In the genomic region with DNA sequence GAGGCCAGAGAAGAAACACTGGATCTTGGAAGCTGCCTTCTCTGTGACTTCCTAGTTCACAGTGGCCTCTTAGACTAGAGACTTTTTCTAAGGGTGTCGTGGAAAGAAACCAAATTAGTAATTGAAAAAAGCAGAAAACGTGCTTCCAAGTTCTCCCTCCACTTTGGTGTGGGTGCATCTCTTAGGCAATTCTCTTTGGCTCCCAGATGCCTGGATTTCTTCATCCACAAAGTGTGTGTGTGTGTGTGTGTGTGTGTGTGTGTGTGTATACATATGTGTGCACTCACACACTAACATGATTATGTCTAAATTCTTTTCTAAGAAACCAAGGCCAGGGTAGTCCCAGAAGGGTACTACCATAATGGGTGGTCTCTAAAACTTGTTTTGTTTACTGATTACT, we compare ENCODE assay signal across 8 mouse cellular contexts. TPM values are rescaled to one million over a fixed set of nuclear protein-coding genes. Genes with fewer than 3 reads are reported as not detected.
A peak's percentile ranks its signal among the peaks of the same experiment; 100 is the strongest.
DNase-seq lines count a peak whose midpoint lies in the region; ATAC-seq and TF ChIP-seq lines count a peak whose summit lies in the region.

No protein-coding gene starts in this region.

- no peak for TF ChIP-seq CTCF in liver, postnatal 0 days (IDR thresholded peaks at IDR 0.05; ENCODE audit: low read depth)

- no peak for DNase-seq in forebrain, embryonic 10.5 days (ENCODE audit: extremely low spot score, low spot score)
- DNase-seq in forebrain, embryonic 11.5 days (ENCODE audit: low spot score) = no peak
- DNase-seq in 416B (ENCODE audit: low read depth) = peak; percentile 32
- DNase-seq in liver, postnatal 0 days = no peak
- no peak for DNase-seq in left cerebral cortex, adult 18-20 months (ENCODE audit: low spot score in 2 of 2)
- DNase-seq in layer of hippocampus, postnatal 36 days = no peak

- peak overlapping the region; percentile 80 for H3K27ac ChIP-seq in forebrain, embryonic 10.5 days
- H3K27ac ChIP-seq in forebrain, embryonic 11.5 days (ENCODE audit: low read depth, low read length) = no peak overlapping the region
- peak overlapping the region; percentile 96 for H3K27ac ChIP-seq in heart, embryonic 13.5 days (replicated peaks)
- H3K27ac ChIP-seq in liver, postnatal 0 days (ENCODE audit: low read depth) = peak overlapping the region; percentile 86

- H3K4me1 ChIP-seq in forebrain, embryonic 10.5 days = peaks cover 43% of the 10 kb centered on the region
- H3K4me1 ChIP-seq in forebrain, embryonic 11.5 days (replicated peaks; ENCODE audit: control insufficient read depth, insufficient read depth, low read length) = peaks cover 9% of the 10 kb centered on the region; the same call in 1 of the 2 replicates
- peaks cover 46% of the 10 kb centered on the region for H3K4me1 ChIP-seq in heart, embryonic 13.5 days
- H3K4me1 ChIP-seq in liver, postnatal 0 days (ENCODE audit: insufficient read depth) = peaks cover 7% of the 10 kb centered on the region; the same call in 1 of the 2 replicates

- 55% methylated on average over 2 of the region's 2 CpGs for WGBS in forebrain, embryonic 10.5 days
- WGBS in forebrain, embryonic 11.5 days = 47% methylated on average over 2 of the region's 2 CpGs
- 19% methylated on average over 2 of the region's 2 CpGs for WGBS in heart, embryonic 13.5 days
- WGBS in liver, postnatal 0 days (ENCODE audit: insufficient replicate concordance) = 39% methylated on average over 2 of the region's 2 CpGs

- TF ChIP-seq EP300 in liver, postnatal 0 days (IDR thresholded peaks at IDR 0.05; ENCODE audit: low read depth) = no peak

- no peak overlapping the region for H3K4me2 ChIP-seq in forebrain, embryonic 11.5 days (ENCODE audit: low read depth, low read length, severe bottlenecking)
- peak overlapping the region; percentile 79 for H3K4me2 ChIP-seq in heart, embryonic 13.5 days
- peak overlapping the region; percentile 78 for H3K4me2 ChIP-seq in liver, postnatal 0 days (ENCODE audit: low read depth, low read length)

- no peak overlapping the region for H3K9ac ChIP-seq in forebrain, embryonic 11.5 days (ENCODE audit: low read length)
- H3K9ac ChIP-seq in heart, embryonic 13.5 days = peak overlapping the region; percentile 87
- no peak overlapping the region for H3K9ac ChIP-seq in liver, postnatal 0 days (replicated peaks)

- H3K4me3 ChIP-seq in forebrain, embryonic 10.5 days = peak overlapping the region; percentile 34
- H3K4me3 ChIP-seq in forebrain, embryonic 11.5 days (ENCODE audit: low read depth, low read length) = no peak overlapping the region
- H3K4me3 ChIP-seq in heart, embryonic 13.5 days = peak overlapping the region; percentile 63
- peak overlapping the region; percentile 48; the same call in 1 of the 2 replicates for H3K4me3 ChIP-seq in liver, postnatal 0 days (ENCODE audit: low read depth, low read length)

- no peaks in the 10 kb centered on the region for H3K27me3 ChIP-seq in forebrain, embryonic 10.5 days (ENCODE audit: poor library complexity, severe bottlenecking)
- H3K27me3 ChIP-seq in forebrain, embryonic 11.5 days (ENCODE audit: control insufficient read depth, insufficient read depth, low read length) = no peaks in the 10 kb centered on the region
- H3K27me3 ChIP-seq in heart, embryonic 13.5 days (replicated peaks) = no peaks in the 10 kb centered on the region
- no peaks in the 10 kb centered on the region for H3K27me3 ChIP-seq in liver, postnatal 0 days (ENCODE audit: insufficient read depth, low read length)

- H3K9me3 ChIP-seq in forebrain, embryonic 10.5 days = no peaks in the 10 kb centered on the region
- H3K9me3 ChIP-seq in forebrain, embryonic 11.5 days (ENCODE audit: control insufficient read depth, low read length) = no peaks in the 10 kb centered on the region
- H3K9me3 ChIP-seq in heart, embryonic 13.5 days = peaks cover 2% of the 10 kb centered on the region; the same call in 1 of the 2 replicates
- H3K9me3 ChIP-seq in liver, postnatal 0 days (ENCODE audit: low read length) = no peaks in the 10 kb centered on the region

- no peak for ATAC-seq in forebrain, embryonic 11.5 days (replicated peaks; ENCODE audit: low FRiP score)
- no peak for ATAC-seq in heart, embryonic 13.5 days (ENCODE audit: extremely low read depth, insufficient number of reproducible peaks, low FRiP score, low TSS enrichment)
- ATAC-seq in liver, postnatal 0 days = peak; percentile 44; the same call in 1 of the 2 replicates
- ATAC-seq in megakaryocyte, adult 5-6 weeks (ENCODE audit: poor library complexity, severe bottlenecking) = no peak

- no peaks in the 10 kb centered on the region for H3K36me3 ChIP-seq in forebrain, embryonic 10.5 days (replicated peaks)
- H3K36me3 ChIP-seq in forebrain, embryonic 11.5 days (ENCODE audit: control insufficient read depth, insufficient read depth, low read length) = no peaks in the 10 kb centered on the region
- H3K36me3 ChIP-seq in heart, embryonic 13.5 days = peaks cover 16% of the 10 kb centered on the region
- 0 out of 2 replicates have a peak, but pooled peaks cover 2% of the 10 kb centered on the region for H3K36me3 ChIP-seq in liver, postnatal 0 days (replicated peaks; ENCODE audit: insufficient read depth, low read length)

RNA-seq across cellular contexts. Expression of gene Traf3ip2, which starts 1.2 kb away (rescaled TPM):
- polyA plus RNA-seq in forebrain, embryonic 10.5 days (2016; fragmentation: Nextera tagmentation; extraction: Ambion mirVana) = 10.3 and 11.7 TPM in 2 replicates
- polyA plus RNA-seq in forebrain, embryonic 11.5 days (2014; fragmentation: Nextera tagmentation; extraction: Ambion mirVana) = 3.8 and 5.4 TPM in 2 replicates
- polyA plus RNA-seq in heart, embryonic 13.5 days (2015; fragmentation: Nextera tagmentation; extraction: Ambion mirVana) = 10.1 and 10.3 TPM in 2 replicates
- 2.3 TPM in 2 replicates for polyA plus RNA-seq in liver, postnatal 0 days (2015; fragmentation: Nextera tagmentation; extraction: Ambion mirVana)
- 8.8 and 12.3 TPM in 2 replicates for total RNA-seq in megakaryocyte, adult 5-6 weeks (2015)
- total RNA-seq in megakaryocyte, adult 5-6 weeks (2017) = 1.7 and 2.9 TPM in 2 replicates
- total RNA-seq in left cerebral cortex, adult 18-20 months (2021) = 1 to 10 TPM in 1 of 2 experiments, under 1 TPM in 1; 0.91 to 1.3 TPM
- total RNA-seq in layer of hippocampus, postnatal 36 days (2021) = 1 to 10 TPM; 2.1 to 2.5 TPM
